Mouse (Mus musculus): ENCODE results near the gene Gcdh. TPM values are rescaled to one million over a fixed set of nuclear protein-coding genes. Genes with fewer than 3 reads are reported as not detected.
A peak's percentile ranks its signal among the peaks of the same experiment; 100 is the strongest.
"Not testable (repeated sequence)": the region's sequence is repeated elsewhere in the genome, so short reads cannot be mapped to it uniquely, and the experiment has no call there.

The Gcdh gene
- total RNA-seq, 2 experiments from 2014 or later = 38.3 to 38.5 TPM

- DNase-seq (ENCODE audit: low spot score in 2 of 2) = no peak
Observed at GRCm38 (mm10) chr8:84911854-84912253, 18.1 kb upstream of the Gcdh start.

DNA sequence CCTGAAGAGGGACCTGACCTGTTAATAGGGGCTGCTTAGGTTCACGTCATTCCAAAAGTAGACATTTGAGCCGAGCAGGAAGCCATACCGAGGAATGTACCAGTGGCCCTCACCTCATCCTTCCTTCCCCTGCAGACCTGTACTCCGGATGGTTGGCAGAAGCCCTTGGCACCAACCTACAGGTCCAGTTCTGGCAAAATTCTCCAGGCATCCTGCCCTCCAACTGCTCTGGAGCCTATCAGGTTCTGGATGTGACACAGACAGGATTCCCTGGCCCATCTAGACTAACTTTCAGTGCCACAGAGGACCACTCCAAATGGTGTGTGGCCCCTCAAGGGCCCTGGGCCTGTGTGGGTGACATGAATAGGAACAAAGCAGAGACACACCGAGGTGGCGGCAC lies 16.8 kb upstream of the Gcdh start:
- DNase-seq (ENCODE audit: low spot score in 2 of 2) = no peak

DNA sequence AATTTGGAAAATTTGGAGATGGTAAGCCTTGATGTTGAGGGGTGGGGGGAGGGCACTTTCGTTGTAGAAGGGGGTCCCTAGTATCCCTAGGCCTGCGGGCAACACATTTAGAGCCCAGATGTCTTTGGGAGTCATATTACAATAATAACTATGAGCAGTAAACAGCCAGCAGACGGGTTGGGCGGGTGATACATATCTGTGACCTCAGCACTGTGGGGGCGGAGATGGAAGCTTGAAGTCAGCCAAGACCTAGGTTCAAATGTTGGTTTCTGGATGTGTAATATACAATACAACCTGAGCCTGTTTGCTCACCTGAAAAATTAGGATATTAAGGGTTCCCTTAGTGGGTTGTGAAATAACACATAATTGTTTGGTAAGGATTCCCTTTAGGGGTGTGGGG lies 16.2 kb upstream of the Gcdh start:
- DNase-seq (ENCODE audit: low spot score in 2 of 2) = no peak

DNA sequence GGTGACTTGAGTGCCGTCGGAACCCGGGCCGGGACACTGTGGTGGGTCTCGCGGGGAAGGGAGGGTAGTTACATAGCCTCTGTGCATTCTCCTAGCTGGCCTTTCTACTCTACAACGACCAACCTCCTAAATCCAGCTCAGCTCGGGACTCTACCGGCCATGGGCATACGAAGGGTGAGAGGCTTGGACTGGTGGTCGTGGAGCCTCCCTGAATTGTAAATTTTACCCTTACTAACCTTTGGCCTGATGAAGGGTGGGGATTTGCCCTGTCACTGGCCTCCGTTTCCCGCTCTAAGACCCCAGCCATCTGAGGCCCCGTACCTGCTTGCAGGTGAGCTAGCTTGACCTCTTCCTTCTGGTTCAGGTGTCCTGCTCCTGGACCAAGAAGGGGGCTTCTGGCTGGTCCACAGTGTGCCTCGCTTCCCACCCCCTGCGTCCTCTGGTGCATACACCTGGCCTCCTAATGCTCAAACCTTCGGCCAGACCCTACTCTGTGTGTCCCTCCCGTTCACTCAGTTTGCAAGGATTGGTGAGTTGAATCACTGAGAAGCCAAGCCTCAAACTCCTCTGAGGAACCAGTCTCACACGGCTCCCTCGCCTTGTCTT lies 15.5 kb upstream of the Gcdh start:
- DNase-seq (ENCODE audit: low spot score in 2 of 2) = no peak

DNA sequence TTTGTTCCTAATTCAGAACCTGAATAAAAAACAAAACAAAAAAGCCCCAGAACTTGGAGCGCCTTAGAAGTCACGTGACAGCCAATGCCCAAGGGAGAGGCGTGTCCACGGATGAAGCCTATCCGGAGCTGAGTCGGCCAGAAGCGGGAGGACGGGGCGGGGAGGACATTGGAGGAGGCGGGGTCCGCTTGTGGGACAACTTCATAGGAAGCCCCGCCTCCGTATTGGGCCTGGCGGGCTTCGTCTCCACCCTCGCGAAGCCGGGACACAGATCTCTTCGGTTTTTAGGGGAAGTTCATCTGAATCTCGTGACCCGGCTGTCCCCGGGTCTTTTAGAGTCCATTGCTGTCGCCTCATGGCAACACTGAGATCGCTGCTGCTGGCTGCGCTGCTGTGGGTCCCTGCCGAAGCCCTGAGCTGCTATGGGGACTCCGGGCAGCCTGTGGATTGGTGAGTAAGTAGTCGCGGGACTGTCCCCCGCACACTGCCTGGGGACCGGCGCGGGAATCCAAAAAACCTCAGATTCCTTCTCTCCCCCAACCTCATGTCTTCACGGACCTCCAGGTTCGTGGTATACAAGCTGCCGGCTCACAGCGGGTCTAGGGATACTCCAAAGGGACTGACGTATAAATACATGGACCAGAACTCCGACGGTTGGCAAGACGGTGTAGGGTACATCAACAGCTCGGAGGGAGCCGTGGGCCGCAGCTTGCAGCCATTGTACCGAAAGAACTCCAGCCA lies 14.9 kb upstream of the Gcdh start, which contains the start of gene Dnase2a:
Dnase2a (plus strand) TSS at position 140 of the 741 bp plus-strand sequence.
- DNase-seq (ENCODE audit: low spot score in 2 of 2) = peak; percentile 66 to 82

DNA sequence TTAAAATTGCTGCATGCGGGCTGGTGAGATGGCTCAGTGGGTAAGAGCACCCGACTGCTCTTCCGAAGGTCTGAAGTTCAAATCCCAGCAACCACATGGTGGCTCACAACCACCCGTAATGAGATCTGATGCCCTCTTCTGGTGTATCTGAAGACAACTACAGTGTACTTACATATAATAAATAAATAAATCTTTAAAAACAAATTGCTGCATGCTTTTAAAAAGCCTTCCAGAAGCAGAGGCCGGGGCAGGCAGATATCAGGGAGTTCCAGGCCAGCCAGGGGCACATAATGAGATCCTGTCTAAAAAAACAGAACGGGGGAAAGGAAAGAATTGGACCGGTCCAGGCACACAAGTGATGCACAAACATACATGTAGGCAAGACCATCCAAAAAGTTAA lies 14.3 kb upstream of the Gcdh start:
- not testable (repeated sequence) for DNase-seq (ENCODE audit: low spot score in 2 of 2)

DNA sequence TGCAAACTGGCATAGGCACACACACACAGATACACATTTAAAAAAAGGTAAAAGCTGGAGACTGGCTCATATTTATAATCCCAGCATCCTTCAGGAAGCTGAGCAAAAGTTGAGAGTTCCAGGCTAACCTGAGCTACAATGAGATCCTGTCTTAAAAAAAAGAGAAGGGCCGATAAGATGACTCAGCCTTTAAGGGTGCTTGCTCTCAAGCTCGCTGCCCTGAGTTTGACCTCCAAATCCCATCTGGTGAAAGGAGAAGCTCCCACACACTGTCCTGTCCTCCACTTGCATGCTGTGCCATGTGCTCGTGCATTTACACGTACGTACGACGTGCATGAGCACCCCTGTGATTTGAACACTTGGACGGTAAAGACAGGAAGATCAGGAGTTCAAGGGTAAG lies 13.8 kb upstream of the Gcdh start:
- DNase-seq (ENCODE audit: low spot score in 2 of 2) = no peak

DNA sequence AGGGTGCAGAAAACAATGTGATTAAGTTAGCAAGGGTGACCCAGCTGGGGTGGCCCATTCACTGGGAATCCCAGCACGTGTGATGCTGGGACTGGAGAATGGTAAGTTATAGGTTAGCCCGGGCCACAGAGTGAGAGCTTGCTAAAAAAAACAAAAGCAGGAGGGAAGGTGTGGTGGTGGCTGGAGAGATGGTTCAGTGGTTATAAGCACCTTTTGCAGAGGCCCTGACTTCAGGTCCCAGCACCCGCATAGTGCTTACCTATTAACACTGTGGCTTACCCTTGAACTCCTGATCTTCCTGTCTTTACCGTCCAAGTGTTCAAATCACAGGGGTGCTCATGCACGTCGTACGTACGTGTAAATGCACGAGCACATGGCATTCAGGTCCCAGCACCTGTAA lies 13.3 kb upstream of the Gcdh start:
- DNase-seq (ENCODE audit: low spot score in 2 of 2) = no peak

DNA sequence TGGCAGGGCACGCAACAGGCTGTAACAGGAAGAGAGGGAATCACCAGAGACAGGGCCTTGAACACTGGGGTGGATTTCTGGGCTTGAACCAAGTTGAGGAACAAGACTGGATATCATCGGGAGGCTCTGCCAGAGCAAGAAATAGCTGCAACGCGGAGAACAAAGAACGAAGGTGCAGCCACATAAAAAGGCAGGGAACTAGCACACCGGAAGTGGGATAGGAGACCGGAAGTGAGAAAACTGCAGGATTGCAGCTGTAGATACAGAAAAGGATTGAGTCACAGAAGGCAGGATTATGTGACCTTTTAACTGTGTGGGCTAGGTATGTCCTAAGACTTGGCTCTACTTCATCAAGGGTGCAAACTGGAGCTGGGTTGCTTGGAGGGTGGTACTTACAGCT lies 10.6 kb upstream of the Gcdh start:
- no peak for DNase-seq (ENCODE audit: low spot score in 2 of 2)

GRCm38 (mm10) chr8:84902920-84903661 lies 9.4 kb upstream of the Gcdh start:
- DNase-seq (ENCODE audit: low spot score in 2 of 2) = peak; percentile 85 to 95

- DNase-seq (ENCODE audit: low spot score in 2 of 2) = no peak
Observed at GRCm38 (mm10) chr8:84902367-84902919, 8.7 kb upstream of the Gcdh start.

GRCm38 (mm10) chr8:84901752-84902151 lies 8.0 kb upstream of the Gcdh start, which contains the start of gene Klf1:
Klf1 (plus strand) TSS chr8:84901928.
- no peak for DNase-seq (ENCODE audit: low spot score in 2 of 2)

GRCm38 (mm10) chr8:84901071-84901470 lies 7.3 kb upstream of the Gcdh start:
- DNase-seq (ENCODE audit: low spot score in 2 of 2) = no peak

- no peak for DNase-seq (ENCODE audit: low spot score in 2 of 2)
Observed at GRCm38 (mm10) chr8:84895963-84896362, 2.2 kb upstream of the Gcdh start.

DNA sequence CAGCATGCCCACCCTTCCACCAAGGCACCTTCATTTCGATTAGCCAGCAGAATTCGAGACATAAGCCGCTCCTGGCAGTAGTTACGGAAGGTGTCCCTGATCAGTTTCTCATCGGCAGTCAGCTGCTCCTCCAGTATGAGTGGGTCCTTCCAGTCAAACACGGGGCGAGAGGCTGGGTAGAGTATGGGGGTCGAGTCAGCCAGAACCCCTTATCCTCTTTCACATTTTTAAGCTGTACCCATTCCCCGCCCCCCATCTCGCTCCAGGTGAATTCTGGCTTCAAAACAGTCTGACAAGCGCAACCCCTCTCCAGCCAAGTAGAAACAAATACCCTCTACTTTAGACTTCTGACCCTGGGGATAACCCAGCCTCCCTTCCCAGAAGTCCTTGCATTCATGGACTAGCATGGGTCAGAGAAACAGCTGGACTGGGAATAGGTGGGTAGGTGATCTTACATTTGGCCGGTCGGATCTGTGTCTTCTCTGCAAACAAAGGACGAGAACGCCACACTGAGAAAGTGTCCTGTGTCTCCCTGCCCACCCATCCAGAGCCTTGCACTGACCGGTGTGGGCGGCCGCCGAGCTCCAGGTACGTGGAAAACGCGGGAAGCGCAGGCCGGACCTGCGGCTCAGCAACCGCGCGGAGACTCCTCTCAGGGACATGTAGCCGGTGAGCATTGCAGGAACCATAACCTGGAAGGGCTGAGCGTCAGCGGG lies 570 bp downstream of the Gcdh start:
- no peak for DNase-seq (ENCODE audit: low spot score in 2 of 2)

DNA sequence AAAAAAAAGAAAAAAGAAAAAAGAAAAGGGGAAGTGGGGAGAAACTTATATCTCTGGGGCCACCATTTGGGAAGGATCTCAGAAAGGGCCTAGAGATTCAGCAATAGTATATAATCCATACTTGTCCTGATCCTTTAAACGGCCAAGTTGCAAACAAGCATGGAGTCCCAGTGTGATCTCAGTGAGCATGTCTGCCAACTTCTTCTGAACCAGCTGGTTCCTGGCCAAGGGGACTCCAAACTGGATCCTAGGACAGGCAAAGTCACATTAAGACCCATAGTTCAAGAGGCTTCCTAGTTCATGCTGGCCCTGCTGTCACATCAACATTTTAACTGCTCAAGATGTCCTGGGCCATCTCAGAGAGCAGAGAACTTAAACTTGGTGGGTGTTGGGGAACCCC lies 4.6 kb downstream of the Gcdh start:
- no peak for DNase-seq (ENCODE audit: low spot score in 2 of 2)

DNA sequence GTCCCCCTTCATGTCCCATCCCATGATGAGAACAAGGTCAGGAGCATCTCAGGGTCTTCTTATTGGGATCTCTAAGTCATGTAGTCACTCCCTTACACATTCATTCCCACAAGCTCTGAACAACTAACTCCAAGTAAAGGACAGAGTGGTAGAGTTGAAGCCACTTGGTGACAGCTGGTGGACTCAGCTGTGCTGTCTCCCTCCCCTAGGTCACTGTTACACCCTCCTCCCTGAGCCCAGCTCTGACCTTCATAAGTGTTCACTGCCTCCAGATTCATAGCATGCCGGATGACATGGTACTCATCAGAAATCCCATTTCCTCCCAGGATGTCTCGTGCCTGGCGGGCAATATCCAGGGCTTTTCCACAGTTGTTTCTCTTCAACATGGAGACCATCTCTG lies 5.4 kb downstream of the Gcdh start:
- DNase-seq (ENCODE audit: low spot score in 2 of 2) = no peak

- DNase-seq (ENCODE audit: low spot score in 2 of 2) = no peak
Observed at GRCm38 (mm10) chr8:84884728-84885127, 9.0 kb downstream of the Gcdh start.

DNA sequence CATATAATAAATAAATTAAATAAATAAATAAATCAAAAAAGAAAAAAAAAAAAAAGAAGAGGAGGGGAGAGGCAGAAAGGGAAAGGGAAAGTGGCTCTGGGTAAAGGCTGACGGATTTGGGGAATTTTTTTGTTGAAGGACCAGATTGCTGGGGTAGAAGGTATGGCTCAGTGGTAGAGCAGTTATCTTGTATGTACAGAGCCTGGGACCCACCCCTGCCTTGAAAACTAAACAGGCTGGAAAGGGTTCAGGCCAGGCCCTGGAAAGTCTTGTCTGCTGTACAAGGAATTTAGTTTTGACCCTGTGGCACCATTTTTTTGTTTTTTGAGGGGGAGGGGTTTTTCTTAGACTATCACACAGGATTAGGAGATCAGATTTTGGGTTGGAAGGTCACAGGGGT lies 14.8 kb downstream of the Gcdh start:
- DNase-seq (ENCODE audit: low spot score in 2 of 2) = no peak

DNA sequence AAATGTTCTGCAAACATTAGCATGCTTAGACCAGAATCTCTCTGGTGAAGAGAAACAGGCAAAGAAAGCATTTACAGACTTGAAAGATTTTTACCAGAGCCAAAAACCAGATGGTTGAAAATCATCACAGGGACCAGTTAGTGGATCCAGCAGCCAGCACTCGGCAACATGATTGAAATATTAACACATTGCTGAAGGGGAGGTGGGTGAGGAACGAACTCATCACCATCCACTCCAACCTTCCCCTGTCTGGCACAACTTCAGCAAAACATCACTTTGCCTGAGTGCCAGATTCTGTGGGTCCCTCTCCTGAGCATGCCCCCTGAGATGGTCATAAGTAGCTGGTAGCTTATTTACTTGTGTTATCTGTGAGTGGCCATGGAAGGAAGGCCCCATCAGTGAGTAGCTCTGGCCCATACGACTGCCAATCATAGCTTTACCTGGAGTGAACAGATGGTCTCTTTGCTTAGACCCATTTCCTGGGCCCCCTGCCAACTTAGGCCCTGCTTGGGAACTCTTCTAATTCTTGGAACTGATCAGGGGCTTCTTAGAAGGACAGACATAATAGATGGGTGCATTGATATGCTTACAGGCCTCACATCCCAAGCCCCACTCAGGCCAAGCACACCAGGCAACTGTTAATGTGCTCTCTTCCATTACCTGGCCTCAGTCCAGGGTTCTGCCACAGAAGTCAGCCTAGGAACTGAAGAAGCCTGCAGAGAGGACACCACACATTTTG lies 16.3 kb downstream of the Gcdh start:
- peak in 1 of 2 experiments; percentile 32 for DNase-seq (ENCODE audit: low spot score in 2 of 2)

- no peak for DNase-seq (ENCODE audit: low spot score in 2 of 2)
Observed at GRCm38 (mm10) chr8:84874339-84874738, 19.4 kb downstream of the Gcdh start.
